17 mouse cellular contexts compared by ENCODE assay signal in the genomic region with DNA sequence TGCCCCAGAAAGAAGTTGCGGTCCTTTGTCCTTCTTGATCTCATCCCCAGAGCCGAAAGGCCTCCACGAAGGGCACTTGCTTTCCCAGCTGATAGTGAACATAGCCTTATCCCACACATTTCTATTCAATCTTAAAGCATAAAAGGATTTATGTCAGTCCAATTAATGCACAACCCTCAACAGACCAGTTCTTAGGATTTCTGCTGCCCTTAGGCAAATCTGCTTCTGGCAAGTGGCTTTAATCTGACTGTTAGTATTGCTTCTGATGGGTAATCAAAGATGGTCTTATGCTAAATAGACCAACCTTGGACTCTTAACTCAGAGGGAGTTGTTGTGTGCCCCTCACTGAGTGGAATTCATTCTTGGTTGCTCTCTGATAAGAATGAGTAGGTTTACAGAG. TPM values are rescaled to one million over a fixed set of nuclear protein-coding genes. Genes with fewer than 3 reads are reported as not detected.
A peak's percentile ranks its signal among the peaks of the same experiment; 100 is the strongest.
DNase-seq lines count a peak whose midpoint lies in the region; ATAC-seq lines count a peak whose summit lies in the region.
"Had no signal": no experiment of that assay in that cellular context is flagged by ENCODE, and none has a peak within 500 bp of the region (broad histone marks: within the 10 kb centered on the region; RNA-seq: fewer than 3 reads in every experiment).

No protein-coding gene starts in this region.

- DNase-seq in retina, postnatal 1 day, result peak; percentile 63
- DNase-seq in retina, embryonic 14.5 days (ENCODE audit: low spot score), result no peak
- DNase-seq in spleen, postnatal 4 days (ENCODE audit: low spot score in 2 of 2), result no peak
- DNase-seq: adrenal gland, adult 2 months; adrenal gland, postnatal 10 days; adrenal gland, postnatal 25 days; cerebellum, adult 11-12 months; cerebellum, adult 2 months; cerebellum, adult 9-10 months; cerebellum, postnatal 25 days; forebrain, postnatal 0 days had no signal

- H3K27ac ChIP-seq in midbrain, embryonic 12.5 days (replicated peaks), result no peak overlapping the region
- H3K27ac ChIP-seq in midbrain, embryonic 16.5 days (ENCODE audit: low read length), result no peak overlapping the region
- H3K27ac ChIP-seq: embryonic facial prominence, embryonic 10.5 days; embryonic facial prominence, embryonic 12.5 days; forebrain, embryonic 13.5 days; forebrain, embryonic 15.5 days had no signal

- no peaks in the 10 kb centered on the region for H3K9me3 ChIP-seq in midbrain, embryonic 12.5 days
- H3K9me3 ChIP-seq in midbrain, embryonic 16.5 days (replicated peaks; ENCODE audit: control insufficient read depth, low read length, poor library complexity, severe bottlenecking), result no peaks in the 10 kb centered on the region
- H3K9me3 ChIP-seq: embryonic facial prominence, embryonic 10.5 days; embryonic facial prominence, embryonic 12.5 days; forebrain, embryonic 13.5 days; forebrain, embryonic 15.5 days had no signal

- no peaks in the 10 kb centered on the region; the same call in 1 of the 2 replicates for H3K4me1 ChIP-seq in midbrain, embryonic 12.5 days
- H3K4me1 ChIP-seq in midbrain, embryonic 16.5 days (ENCODE audit: control insufficient read depth, insufficient read depth, low read length), result no peaks in the 10 kb centered on the region
- H3K4me1 ChIP-seq: embryonic facial prominence, embryonic 12.5 days; forebrain, embryonic 13.5 days; forebrain, embryonic 15.5 days had no signal

- peak; percentile 38; the same call in 1 of the 2 replicates for ATAC-seq in midbrain, embryonic 12.5 days (ENCODE audit: low FRiP score, low read depth)
- ATAC-seq in midbrain, embryonic 16.5 days, result no peak
- ATAC-seq: forebrain, embryonic 13.5 days; forebrain, embryonic 15.5 days; forebrain, postnatal 0 days had no signal

- WGBS in midbrain, embryonic 12.5 days, result 57% methylated on average over 3 of the region's 3 CpGs
- WGBS in midbrain, embryonic 16.5 days, result 52% methylated on average over 3 of the region's 3 CpGs

- H3K36me3 ChIP-seq in midbrain, embryonic 12.5 days, result no peaks in the 10 kb centered on the region
- H3K36me3 ChIP-seq in midbrain, embryonic 16.5 days (ENCODE audit: control insufficient read depth, insufficient read depth, low read length), result no peaks in the 10 kb centered on the region
- H3K36me3 ChIP-seq: embryonic facial prominence, embryonic 10.5 days; embryonic facial prominence, embryonic 12.5 days; forebrain, embryonic 15.5 days had no signal

- H3K4me3 ChIP-seq in midbrain, embryonic 12.5 days, result no peak overlapping the region
- no peak overlapping the region for H3K4me3 ChIP-seq in midbrain, embryonic 16.5 days (ENCODE audit: low read depth, low read length)
- H3K4me3 ChIP-seq: embryonic facial prominence, embryonic 10.5 days; embryonic facial prominence, embryonic 12.5 days; forebrain, embryonic 13.5 days; forebrain, embryonic 15.5 days had no signal

- no peak overlapping the region for H3K9ac ChIP-seq in midbrain, embryonic 12.5 days (replicated peaks)
- no peak overlapping the region for H3K9ac ChIP-seq in midbrain, embryonic 16.5 days (ENCODE audit: low read depth, low read length)
- H3K9ac ChIP-seq: embryonic facial prominence, embryonic 12.5 days; forebrain, embryonic 13.5 days; forebrain, embryonic 15.5 days; forebrain, postnatal 0 days had no signal

- no peaks in the 10 kb centered on the region for H3K27me3 ChIP-seq in midbrain, embryonic 12.5 days
- no peaks in the 10 kb centered on the region for H3K27me3 ChIP-seq in midbrain, embryonic 16.5 days (ENCODE audit: control insufficient read depth, insufficient read depth, low read depth, low read length)
- H3K27me3 ChIP-seq: embryonic facial prominence, embryonic 12.5 days; forebrain, embryonic 13.5 days; forebrain, embryonic 15.5 days had no signal

- H3K4me2 ChIP-seq in midbrain, embryonic 12.5 days (replicated peaks), result no peak overlapping the region
- H3K4me2 ChIP-seq in midbrain, embryonic 16.5 days (ENCODE audit: low read length), result no peak overlapping the region
- H3K4me2 ChIP-seq: embryonic facial prominence, embryonic 12.5 days; forebrain, embryonic 13.5 days; forebrain, embryonic 15.5 days had no signal

RNA-seq across cellular contexts. Expression of a gene that starts 40.4 kb away (rescaled TPM):
- 73.3 and 73.6 TPM in 2 replicates for polyA plus RNA-seq in midbrain, embryonic 12.5 days (2016; fragmentation: Nextera tagmentation; extraction: Ambion mirVana)
- polyA plus RNA-seq in midbrain, embryonic 16.5 days (2015; fragmentation: Nextera tagmentation; extraction: Ambion mirVana), result 61.1 and 66.3 TPM in 2 replicates

RNA-seq across cellular contexts. Expression of a gene that starts 44.7 kb away (rescaled TPM):
- polyA plus RNA-seq in midbrain, embryonic 12.5 days (2016; fragmentation: Nextera tagmentation; extraction: Ambion mirVana), result 169 and 171 TPM in 2 replicates
- polyA plus RNA-seq in midbrain, embryonic 16.5 days (2015; fragmentation: Nextera tagmentation; extraction: Ambion mirVana), result 70.3 and 73.2 TPM in 2 replicates
